Mouse (Mus musculus) liver, adult 2 months (tissue): Measurements from ENCODE around the gene Nhlrc4. TPM values are rescaled to one million over a fixed set of nuclear protein-coding genes. Genes with fewer than 3 reads are reported as not detected.

ENCODE experiments used
- DNase-seq: peaks from one replicate; pipeline ENCODE4 v3.0.0-alpha.2; 2011; ENCODE audit warnings: low read depth, low spot score; ENCODE audit errors: extremely low read depth
- H3K27ac ChIP-seq: fragments of 200-500 bp; replicated peaks from 2 replicates; pipeline ENCODE4 v1.5.1; 2012; ENCODE audit warnings: low read depth, mild to moderate bottlenecking, control low read depth, inconsistent platforms, low read length; ENCODE audit not compliant: insufficient read depth
- H3K27me3 ChIP-seq: fragments of 200-500 bp; 2 replicates; pipeline ENCODE4 v1.6.1; 2012; ENCODE audit warnings: mild to moderate bottlenecking, moderate library complexity, low read length, inconsistent platforms; ENCODE audit not compliant: control insufficient read depth, insufficient read depth
- H3K36me3 ChIP-seq: fragments of 200-500 bp; 2 replicates; pipeline ENCODE4 v1.6.1; 2012; ENCODE audit warnings: low read length, inconsistent platforms; ENCODE audit not compliant: control insufficient read depth, insufficient read depth
- H3K4me1 ChIP-seq: fragments of 200-500 bp; 2 replicates; pipeline ENCODE4 v1.6.1; 2011; ENCODE audit warnings: low read length; ENCODE audit not compliant: control insufficient read depth, insufficient read depth
- H3K4me3 ChIP-seq: fragments of 200-500 bp; 2 replicates; pipeline ENCODE4 v1.5.1; 2011; ENCODE audit warnings: low read depth, mild to moderate bottlenecking, control low read depth, low read length, moderate library complexity; ENCODE audit not compliant: insufficient read depth
- H3K79me2 ChIP-seq: fragments of 200-500 bp; 2 replicates; pipeline ENCODE4 v1.6.1; 2012; ENCODE audit warnings: inconsistent platforms, mild to moderate bottlenecking, low read length, moderate library complexity; ENCODE audit not compliant: control insufficient read depth, insufficient read depth
- H3K9ac ChIP-seq: fragments of 200-500 bp; 2 replicates; pipeline ENCODE4 v1.6.1; 2012; ENCODE audit warnings: low read depth, mild to moderate bottlenecking, control low read depth, inconsistent platforms, low read length
- CTCF ChIP-seq: fragments of 200-500 bp; IDR thresholded peaks from 2 replicates; pipeline ENCODE4 v1.5.1; 2011; ENCODE audit warnings: low read depth, low read length, control low read depth
- POLR2A ChIP-seq: fragments of 200-500 bp; IDR thresholded peaks from 2 replicates; pipeline ENCODE4 v1.6.1; 2011; ENCODE audit warnings: low read length, control low read depth; ENCODE audit not compliant: insufficient read depth; ENCODE audit errors: extremely low read depth
- WGBS: fragments of 180-500 bp; shearing (Covaris S2); methylation state at CpG from one replicate; pipeline ENCODE4 v1.1.7; 2018; 5-methylcytosine and 5-hydroxymethylcytosine counted together
- polyA plus RNA-seq: library from polyadenylated mRNA; depleted of rRNA; stranded (reverse); fragments of >200 nt; gene quantifications from 2 replicates; pipeline ENCODE4 v1.2.3, GENCODE M21; 2012
- total RNA-seq: library from RNA; depleted of rRNA; stranded (reverse); fragments of >200 nt; gene quantifications from 2 replicates; pipeline ENCODE4 v1.2.3, GENCODE M21; 2014

Gene Nhlrc4
- total and polyA plus RNA-seq, 2 experiments: 0.04 to 1.2 TPM

DNA sequence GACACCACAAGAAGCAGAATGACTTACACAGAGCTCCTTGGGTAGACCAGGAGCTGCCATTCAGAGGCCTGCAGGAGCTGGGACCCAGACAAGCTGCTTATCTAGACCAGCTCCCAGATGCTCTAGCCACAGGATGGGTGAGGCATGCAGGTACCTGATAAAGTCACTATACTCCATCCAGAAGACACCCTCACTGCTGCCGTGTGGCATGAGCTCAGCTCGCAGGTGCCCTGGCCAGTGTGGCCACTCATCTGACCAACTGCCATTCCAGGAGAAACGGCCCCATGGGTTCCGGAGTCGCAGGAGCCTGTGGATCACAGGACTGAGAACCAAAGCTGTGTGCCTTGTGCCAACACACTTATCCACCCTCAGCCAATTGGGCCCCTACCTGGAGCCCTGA lies 16.8 kb upstream of the Nhlrc4 start:
- no peaks in the 10 kb centered on the region for H3K4me1 ChIP-seq
- whole genome bisulfite sequencing: 94% methylated on average over 5 of the region's 5 CpGs
- H3K27me3 ChIP-seq: no peaks in the 10 kb centered on the region
- H3K4me3 ChIP-seq: no peak overlapping the region
- DNase-seq: no peak
- no peak overlapping the region for H3K27ac ChIP-seq
- TF ChIP-seq CTCF (no peak), POLR2A (no peak)
- H3K79me2 ChIP-seq: no peaks in the 10 kb centered on the region
- no peak overlapping the region for H3K9ac ChIP-seq
- H3K36me3 ChIP-seq: no peaks in the 10 kb centered on the region

DNA sequence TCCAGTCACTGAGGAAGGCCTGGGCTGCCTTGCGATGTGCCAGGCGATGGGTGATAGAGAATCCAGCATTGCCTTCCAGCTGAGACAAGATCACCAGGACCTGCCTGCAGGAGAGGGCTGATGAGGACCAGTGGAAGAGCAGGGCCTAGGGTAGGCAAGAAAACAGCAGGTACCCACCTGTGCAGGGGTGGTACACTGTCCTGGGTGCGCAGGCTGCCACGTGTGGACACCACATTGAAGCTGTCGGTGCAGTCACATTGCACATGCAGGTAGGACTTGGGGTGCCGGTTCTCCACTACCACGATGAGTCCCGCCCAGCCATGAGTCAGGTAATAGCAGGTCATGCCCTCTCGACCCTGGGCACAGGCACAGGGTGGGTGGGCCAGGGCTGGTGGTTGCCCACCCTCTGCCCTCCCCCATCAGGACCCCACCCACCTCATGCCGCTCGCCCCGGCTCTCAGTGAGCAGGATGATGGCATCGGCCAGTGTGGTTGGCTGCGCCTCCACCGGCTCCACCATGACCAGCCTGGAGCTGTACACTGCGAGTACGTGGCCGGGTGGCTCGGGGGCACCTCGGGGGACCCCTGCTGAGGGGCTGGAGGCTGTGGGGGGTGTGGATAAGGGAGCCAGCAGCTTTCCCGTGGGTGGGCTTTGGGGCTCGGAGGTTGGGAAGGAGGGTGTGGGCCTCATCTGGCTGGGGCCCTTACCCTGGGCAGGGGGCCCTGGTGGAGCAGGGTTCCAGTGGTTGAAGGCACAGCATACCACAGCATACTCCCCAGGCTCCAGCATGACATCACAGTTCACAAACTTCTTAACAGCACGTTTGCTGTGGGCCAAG lies 15.1 kb upstream of the Nhlrc4 start:
- Histone ChIP-seq H3K4me3 (no peak overlapping the region), H3K4me1 (no peaks in the 10 kb centered on the region), H3K9ac (no peak overlapping the region), H3K27ac (no peak overlapping the region), H3K79me2 (no peaks in the 10 kb centered on the region), H3K36me3 (no peaks in the 10 kb centered on the region), H3K27me3 (no peaks in the 10 kb centered on the region)
- 96% methylated on average over 23 of the region's 23 CpGs for WGBS
- DNase-seq: no peak
- TF ChIP-seq POLR2A: no peak
- TF ChIP-seq CTCF: no peak

DNA sequence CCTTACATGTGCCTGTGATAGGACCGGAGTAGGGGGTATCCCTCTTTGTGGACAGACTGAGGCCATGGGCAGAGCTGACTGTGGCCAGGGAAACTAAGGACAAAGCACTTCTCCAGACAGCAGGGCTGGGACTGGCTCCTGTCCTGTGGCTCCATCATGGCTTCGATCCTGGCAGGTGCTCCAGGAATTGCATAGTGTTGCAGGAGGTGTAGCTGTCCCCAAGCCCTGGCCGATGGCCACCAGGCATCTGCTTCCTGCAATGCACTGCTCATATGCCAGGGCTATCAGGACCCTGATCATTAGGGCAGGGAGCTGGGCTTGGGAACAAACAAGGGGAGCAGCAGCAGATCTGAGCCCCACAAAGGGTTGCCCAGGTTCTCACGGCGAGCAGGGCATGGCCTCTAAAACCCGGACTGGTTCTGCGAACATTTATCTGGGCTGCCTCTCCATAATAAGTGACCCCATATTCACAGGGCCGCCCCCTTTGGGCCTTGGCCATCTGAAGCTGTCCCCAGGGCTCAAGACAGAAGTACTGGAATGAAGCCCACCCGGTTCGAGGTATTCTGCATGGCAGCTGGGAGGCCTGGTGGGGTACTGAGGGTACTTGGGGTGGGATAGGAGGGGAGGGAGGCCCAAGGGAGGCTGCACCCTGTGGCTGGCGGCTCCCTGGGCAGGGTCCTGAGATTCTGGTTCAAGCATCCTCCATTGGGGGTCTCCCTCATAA lies 14.2 kb upstream of the Nhlrc4 start:
- H3K9ac ChIP-seq: no peak overlapping the region
- H3K4me1 ChIP-seq: no peaks in the 10 kb centered on the region
- no peaks in the 10 kb centered on the region for H3K36me3 ChIP-seq
- WGBS: 96% methylated on average over 11 of the region's 11 CpGs
- DNase-seq: no peak
- TF ChIP-seq CTCF (no peak), POLR2A (no peak)
- H3K27ac ChIP-seq: no peak overlapping the region
- H3K79me2 ChIP-seq: no peaks in the 10 kb centered on the region
- H3K27me3 ChIP-seq: no peaks in the 10 kb centered on the region
- no peak overlapping the region for H3K4me3 ChIP-seq

DNA sequence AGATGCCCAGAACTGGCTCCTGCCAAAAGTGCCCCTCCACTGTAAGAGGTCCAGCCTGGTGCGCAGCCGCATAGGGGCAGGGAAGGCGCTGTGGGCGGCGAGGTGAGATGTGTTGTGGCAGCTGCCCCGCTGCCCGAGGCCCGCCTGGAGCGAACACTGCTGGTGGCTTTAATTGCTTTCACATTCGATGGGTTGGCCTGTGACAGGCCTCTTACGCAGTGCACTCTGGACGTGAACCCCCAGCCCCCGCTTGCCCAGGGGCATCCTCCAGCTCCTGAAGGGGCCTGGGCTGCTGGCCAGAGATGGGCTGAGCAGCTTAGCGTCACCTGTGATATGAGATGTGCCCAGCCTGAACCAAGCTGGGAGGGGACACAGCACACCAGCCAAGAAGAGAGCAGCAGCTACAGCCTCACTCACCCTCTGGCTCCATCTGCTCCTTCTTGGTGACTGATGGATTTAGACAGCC lies 12.9 kb upstream of the Nhlrc4 start:
- H3K27ac ChIP-seq: no peak overlapping the region
- WGBS: 90% methylated on average over 14 of the region's 14 CpGs

DNA sequence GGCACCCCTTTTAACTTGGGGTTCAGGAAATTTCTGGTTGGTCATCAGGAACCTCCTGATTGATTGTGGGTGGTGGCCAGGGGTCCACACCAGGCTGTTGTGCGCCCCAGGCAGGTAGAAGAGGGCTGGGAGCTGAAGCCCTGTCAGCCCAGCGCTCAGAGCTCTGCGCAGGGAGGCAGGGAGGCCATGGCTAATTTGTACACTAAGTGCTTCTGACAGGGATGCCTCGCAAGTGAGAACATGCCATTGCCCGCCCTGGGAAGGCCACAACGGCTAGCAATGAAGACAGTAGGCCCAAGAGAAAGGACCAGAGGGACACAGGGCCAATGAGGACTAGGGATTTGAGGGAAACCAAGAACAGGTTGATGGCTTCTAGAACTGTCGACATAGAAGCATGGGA lies 11.9 kb upstream of the Nhlrc4 start:
- peaks cover 5% of the 10 kb centered on the region; the same call in 1 of the 2 replicates for H3K27me3 ChIP-seq
- H3K9ac ChIP-seq: no peak overlapping the region
- TF ChIP-seq POLR2A (no peak), CTCF (no peak)
- no peak for DNase-seq
- no peaks in the 10 kb centered on the region for H3K4me1 ChIP-seq
- no peaks in the 10 kb centered on the region for H3K36me3 ChIP-seq
- no peaks in the 10 kb centered on the region for H3K79me2 ChIP-seq
- H3K4me3 ChIP-seq: no peak overlapping the region
- 93% methylated on average over 7 of the region's 7 CpGs for WGBS
- H3K27ac ChIP-seq: no peak overlapping the region

More for the DNA sequence above, 12.9 kb upstream of the Nhlrc4 start:
- no peaks in the 10 kb centered on the region for H3K36me3 ChIP-seq
- H3K4me1 ChIP-seq: no peaks in the 10 kb centered on the region
- no peak for TF ChIP-seq CTCF
- TF ChIP-seq POLR2A: no peak
- no peaks in the 10 kb centered on the region for H3K79me2 ChIP-seq
- H3K27me3 ChIP-seq: no peaks in the 10 kb centered on the region
- no peak overlapping the region for H3K4me3 ChIP-seq
- H3K9ac ChIP-seq: no peak overlapping the region
- no peak for DNase-seq
